Mouse (Mus musculus) NIH3T3 (cell line): ENCODE measurements at regions not wholly inside any gene's neighbourhood (a gene's known extent, or its start where the extent isn't known, plus 50 kb on each side); places are given as distances from the start of the nearest gene placed in this dataset.

ENCODE experiments used
- DNase-seq: peaks from one replicate; pipeline ENCODE4 v3.0.0-alpha.2; 2012; ENCODE audit warnings: low read depth

DNA sequence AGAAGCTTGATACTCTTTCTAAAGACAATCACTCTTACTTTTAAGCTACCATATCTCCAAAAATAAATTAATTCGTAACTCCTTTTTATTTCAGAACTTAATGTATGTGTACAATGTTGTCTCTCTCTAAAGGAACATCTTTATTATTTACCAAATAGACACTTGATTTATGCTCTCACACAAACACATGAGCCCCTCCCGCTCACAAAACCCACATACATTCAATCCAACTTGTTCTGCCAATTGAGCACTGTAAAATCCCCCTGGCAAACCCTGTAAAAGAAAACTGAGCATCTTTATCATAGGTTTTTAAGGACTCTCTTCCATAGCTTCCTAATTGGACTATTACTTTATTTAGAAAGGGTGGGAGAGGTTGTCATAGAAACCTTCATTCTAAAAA lies 812.5 kb downstream of the Phf3 start:
- no peak for DNase-seq

DNA sequence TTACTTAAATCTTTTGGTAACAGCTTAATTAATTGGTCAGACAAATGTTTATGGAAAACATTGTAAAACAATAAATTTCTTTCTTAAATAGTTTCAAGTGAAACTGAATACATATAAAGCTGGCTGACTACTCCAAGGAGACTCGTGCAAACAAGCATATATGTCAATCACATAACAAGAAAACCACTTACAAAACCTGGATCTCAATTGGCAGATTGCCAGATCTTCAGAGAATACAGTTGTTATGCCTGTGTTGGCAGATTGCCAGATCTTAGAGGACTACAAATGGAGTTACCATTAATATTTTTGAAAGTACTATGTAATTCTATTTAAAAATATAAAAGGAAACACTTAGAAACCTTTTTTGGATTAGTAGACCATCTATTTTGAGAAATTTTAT lies 812.9 kb downstream of the Phf3 start:
- DNase-seq, result peak; percentile 3

DNA sequence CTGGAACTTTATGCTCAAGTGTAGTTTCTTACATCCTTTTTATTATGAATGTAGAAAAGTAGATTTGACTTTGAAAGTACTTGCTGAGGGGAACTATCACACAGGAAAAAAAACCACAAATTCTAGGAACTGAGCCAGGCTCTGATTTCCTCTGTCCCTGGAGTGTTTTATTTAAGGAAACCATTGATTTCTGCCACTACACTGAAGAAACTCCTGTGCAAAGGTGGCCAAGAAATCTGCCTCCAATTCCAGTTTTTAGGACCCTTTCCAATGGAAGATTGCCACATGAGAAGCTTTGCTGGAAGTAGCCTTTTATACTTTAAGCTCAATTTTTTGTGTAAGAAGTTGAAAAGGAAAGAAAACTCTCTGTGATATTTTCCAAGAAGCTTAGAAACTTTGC lies 856.1 kb downstream of the Phf3 start:
- no peak for DNase-seq

DNA sequence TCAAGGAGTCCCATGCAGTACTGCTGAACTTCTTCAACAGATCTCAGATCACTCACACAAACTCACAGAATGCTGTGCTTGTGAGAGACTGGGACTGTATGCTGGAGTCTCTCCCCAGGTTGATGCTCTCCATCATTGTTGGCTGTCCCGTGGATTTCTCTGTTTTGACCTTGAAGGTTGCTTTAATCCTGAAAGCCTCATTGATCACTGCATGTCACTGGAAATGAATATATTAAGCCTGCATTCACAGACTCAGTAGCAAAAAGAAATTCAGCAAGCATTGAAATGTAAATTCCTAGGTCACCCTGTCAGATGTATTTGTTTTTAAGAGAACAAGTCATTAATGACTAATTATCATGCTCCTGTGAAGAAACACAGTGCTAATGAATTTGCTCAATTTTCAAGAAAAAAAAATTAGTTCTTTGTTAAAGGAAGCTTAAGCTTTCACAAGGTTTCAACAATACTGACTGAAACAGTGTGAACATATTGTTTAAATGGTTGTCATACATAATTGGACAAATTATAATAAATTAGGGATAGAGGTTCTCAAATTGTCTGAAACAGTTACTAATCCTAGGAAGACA lies 864.9 kb downstream of the Phf3 start:
- no peak for DNase-seq
